Mouse (Mus musculus): ENCODE measurements around the gene Tulp2. TPM values are rescaled to one million over a fixed set of nuclear protein-coding genes. Genes with fewer than 3 reads are reported as not detected.

Tulp2 gene
- total RNA-seq, 2 experiments from 2014 or later: 0.30 TPM; not detected in 1

- no peak for TF ChIP-seq CTCF (IDR thresholded peaks at IDR 0.05)
- intact Hi-C loops (cut with DNase I): no loop called here
- Histone ChIP-seq H3K27ac (peak overlapping the region; percentile 86), H3K4me3 (no peak overlapping the region)
- no peak for DNase-seq (ENCODE audit: extremely low spot score in 1 of 2, low spot score in 2 of 2)
Observed at GRCm38 (mm10) chr7:45568601-45569473, 87.2 kb downstream of the Tulp2 start.

GRCm38 (mm10) chr7:45570103-45570741 is 88.5 kb downstream of the Tulp2 start, which contains the start of gene Bcat2:
Bcat2 (plus strand) TSS chr7:45570153.
- no peak for TF ChIP-seq CTCF (IDR thresholded peaks at IDR 0.05)
- Histone ChIP-seq H3K27ac (peak within 1 kb of the TSS; percentile 93), H3K4me3 (peak within 1 kb of the TSS; percentile 57)
- intact Hi-C loops (cut with DNase I): loop anchor here (2.0 kb wide), 1 partner anchor 19 kb away; no protein-coding TSS in a partner anchor
- DNase-seq (ENCODE audit: extremely low spot score in 1 of 2, low spot score in 2 of 2): peak; percentile 65 to 71

GRCm38 (mm10) chr7:45571966-45572365 is 90.3 kb downstream of the Tulp2 start:
- Histone ChIP-seq H3K27ac (no peak overlapping the region), H3K4me3 (no peak overlapping the region)
- intact Hi-C loops (cut with DNase I): loop anchor here (2.0 kb wide), 1 partner anchor 17 kb away; no protein-coding TSS in a partner anchor
- TF ChIP-seq CTCF (IDR thresholded peaks at IDR 0.05): no peak
- no peak for DNase-seq (ENCODE audit: extremely low spot score in 1 of 2, low spot score in 2 of 2)

Small RNAs within 50 kb of the gene (microRNA-seq; reads per million reads assigned to microRNA genes)
- gene Gm22133: 0 to 0.24 reads per million in 2 experiments

Other genes with a start within 250 kb of the Tulp2 start
- gene Cd37, start 242.8 kb upstream of the Tulp2 start, total RNA-seq (2021): 1 to 10 TPM; 4.2 to 5.4 TPM
- 1 to 10 TPM; 1.9 to 2.4 TPM for gene Slc6a16, start 240.8 kb upstream of the Tulp2 start, total RNA-seq (2021)
- gene Slc6a21, start 204.4 kb upstream of the Tulp2 start, total RNA-seq (2021): under 1 TPM in 1 of 2 experiments, not detected in 1; 0.23 TPM
- gene Trpm4, start 148.1 kb upstream of the Tulp2 start, total RNA-seq (2021): 10 to 100 TPM; 18.5 to 24.6 TPM
- gene Hrc, start 146.6 kb upstream of the Tulp2 start, total RNA-seq (2021): under 1 TPM; 0.23 to 0.61 TPM
- 100 to 1,000 TPM; 156 to 159 TPM for gene Ppfia3, start 114.9 kb upstream of the Tulp2 start, total RNA-seq (2021)
- gene Lin7b, start 111.3 kb upstream of the Tulp2 start, total RNA-seq (2021): 100 to 1,000 TPM; 156 to 178 TPM
- 100 to 1,000 TPM; 428 to 429 TPM for gene Snrnp70, start 86.1 kb upstream of the Tulp2 start, total RNA-seq (2021)
- gene Kcna7, start 76.2 kb upstream of the Tulp2 start, total RNA-seq (2021): not detected
- not detected for gene Ntf5, start 68.2 kb upstream of the Tulp2 start, total RNA-seq (2021)
- not detected for gene Lhb, start 61.1 kb upstream of the Tulp2 start, total RNA-seq (2021)
- 10 to 100 TPM; 18.2 to 19.2 TPM for gene Gys1, start 47.0 kb upstream of the Tulp2 start, total RNA-seq (2021)
- gene Ruvbl2, start 43.8 kb upstream of the Tulp2 start, total RNA-seq (2021): 10 to 100 TPM; 34.4 to 39.9 TPM
- 100 to 1,000 TPM; 200 to 208 TPM for gene Ftl1, start 22.0 kb upstream of the Tulp2 start, total RNA-seq (2021)
- gene Bax, start 15.0 kb upstream of the Tulp2 start, total RNA-seq (2021): 10 to 100 TPM; 66.9 to 67.4 TPM
- 1 to 10 TPM; 1.5 to 2.0 TPM for gene Gm45808, start 4.9 kb downstream of the Tulp2 start, total RNA-seq (2021)
- gene Dhdh, start 6.9 kb downstream of the Tulp2 start, total RNA-seq (2021): 1 to 10 TPM; 3.7 to 4.8 TPM
- gene Nucb1, start 28.5 kb downstream of the Tulp2 start, total RNA-seq (2021): 100 to 1,000 TPM in 1 of 2 experiments, 10 to 100 TPM in 1; 95.4 to 106 TPM
- 10 to 100 TPM; 25.2 to 29.3 TPM for gene Ppp1r15a, start 44.4 kb downstream of the Tulp2 start, total RNA-seq (2021)
- 1 to 10 TPM; 4.2 to 5.1 TPM for gene Plekha4, start 44.5 kb downstream of the Tulp2 start, total RNA-seq (2021)
- gene Hsd17b14, start 73.0 kb downstream of the Tulp2 start, total RNA-seq (2021): under 1 TPM; 0.61 to 0.68 TPM
- 10 to 100 TPM; 25.4 to 26.2 TPM for gene Bcat2, start 88.3 kb downstream of the Tulp2 start, total RNA-seq (2021)
- gene Fgf21, start 133.6 kb downstream of the Tulp2 start, total RNA-seq (2021): not detected
- not detected for gene Fut1, start 135.4 kb downstream of the Tulp2 start, total RNA-seq (2021)
- gene Izumo1, start 139.9 kb downstream of the Tulp2 start, total RNA-seq (2021): under 1 TPM in 1 of 2 experiments, not detected in 1; 0.34 TPM
- gene Rasip1, start 145.6 kb downstream of the Tulp2 start, total RNA-seq (2021): 1 to 10 TPM; 6.1 to 8.0 TPM
- 1 to 10 TPM; 3.5 to 3.9 TPM for gene Mamstr, start 158.1 kb downstream of the Tulp2 start, total RNA-seq (2021)
- gene Fut2, start 184.5 kb downstream of the Tulp2 start, total RNA-seq (2021): under 1 TPM in 1 of 2 experiments, not detected in 1; 0.11 TPM
- gene Ntn5, start 202.1 kb downstream of the Tulp2 start, total RNA-seq (2021): 1 to 10 TPM; 6.4 to 6.9 TPM
- gene Sec1, start 212.5 kb downstream of the Tulp2 start, total RNA-seq (2021): 1 to 10 TPM; 1.1 to 1.2 TPM
- gene Car11, start 218.0 kb downstream of the Tulp2 start, total RNA-seq (2021): 100 to 1,000 TPM; 211 to 244 TPM
- 100 to 1,000 TPM in 1 of 2 experiments, 10 to 100 TPM in 1; 60.3 to 104 TPM for gene Dbp, start 223.2 kb downstream of the Tulp2 start, total RNA-seq (2021)
- 100 to 1,000 TPM; 318 to 325 TPM for gene Rpl18, start 233.6 kb downstream of the Tulp2 start, total RNA-seq (2021)
- gene Sphk2, start 236.1 kb downstream of the Tulp2 start, total RNA-seq (2021): 10 to 100 TPM; 30.8 to 34.4 TPM
- under 1 TPM; 0.37 to 0.41 TPM for gene Fam83e, start 239.3 kb downstream of the Tulp2 start, total RNA-seq (2021)
- gene Spaca4, start 243.9 kb downstream of the Tulp2 start, total RNA-seq (2021): not detected

All from left cerebral cortex, adult 2 months (tissue).